Mouse (Mus musculus): ENCODE data around the gene Pomgnt2.

- TF ChIP-seq POLR2A (IDR thresholded peaks at IDR 0.05; ENCODE audit: control insufficient read depth, extremely low read depth, insufficient read depth, low read length, poor library complexity) (no peak), CTCF (IDR thresholded peaks at IDR 0.05; ENCODE audit: borderline replicate concordance, control insufficient read depth, extremely low read depth, insufficient read depth, low read length, poor library complexity) (no peak)
These were observed 15.9 kb upstream of the Pomgnt2 start for GRCm38 (mm10) chr9:122012816-122013215.

Measured in thymus, adult 2 months (tissue).